Mouse (Mus musculus): ENCODE data around the gene Sdhd. TPM values are rescaled to one million over a fixed set of nuclear protein-coding genes. Genes with fewer than 3 reads are reported as not detected.

Gene Sdhd
- polyA plus RNA-seq, 1 experiment from 2014 or later, result 350 TPM

DNA sequence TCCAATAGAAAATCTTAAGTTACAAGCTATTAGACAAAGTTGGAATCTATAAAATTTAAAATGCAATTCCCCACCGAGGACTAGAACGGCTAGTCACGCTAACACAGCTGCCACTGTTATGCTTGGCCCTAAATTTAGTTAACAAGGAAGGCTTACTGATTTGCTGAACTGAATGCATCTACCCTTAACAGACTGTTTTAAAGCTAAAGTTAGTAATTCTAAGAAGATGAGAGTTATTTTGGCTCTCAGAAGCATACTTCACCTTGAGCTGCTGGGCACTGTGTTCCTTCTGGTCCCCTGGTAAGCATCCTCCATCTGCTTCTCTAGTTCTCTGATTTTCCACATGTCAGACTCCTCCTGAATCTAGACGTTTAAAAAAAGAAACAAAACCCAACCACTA, 8.5 kb upstream of the Sdhd start:
- DNase-seq, result no peak
- H3K9ac ChIP-seq, result no peak overlapping the region
- no peak overlapping the region for H3K27ac ChIP-seq
- no peak for ATAC-seq (ENCODE audit: low read depth)
- H3K36me3 ChIP-seq, result peaks cover 78% of the 10 kb centered on the region
- peaks cover 20% of the 10 kb centered on the region for H3K4me1 ChIP-seq (replicated peaks)
- H3K27me3 ChIP-seq, result no peaks in the 10 kb centered on the region
- no peak overlapping the region for H3K4me3 ChIP-seq (replicated peaks)
- WGBS (ENCODE audit: insufficient replicate concordance), result 73% methylated on average over 4 of the region's 4 CpGs
- H3K4me2 ChIP-seq, result no peak overlapping the region
- no peaks in the 10 kb centered on the region for H3K9me3 ChIP-seq (replicated peaks)

DNA sequence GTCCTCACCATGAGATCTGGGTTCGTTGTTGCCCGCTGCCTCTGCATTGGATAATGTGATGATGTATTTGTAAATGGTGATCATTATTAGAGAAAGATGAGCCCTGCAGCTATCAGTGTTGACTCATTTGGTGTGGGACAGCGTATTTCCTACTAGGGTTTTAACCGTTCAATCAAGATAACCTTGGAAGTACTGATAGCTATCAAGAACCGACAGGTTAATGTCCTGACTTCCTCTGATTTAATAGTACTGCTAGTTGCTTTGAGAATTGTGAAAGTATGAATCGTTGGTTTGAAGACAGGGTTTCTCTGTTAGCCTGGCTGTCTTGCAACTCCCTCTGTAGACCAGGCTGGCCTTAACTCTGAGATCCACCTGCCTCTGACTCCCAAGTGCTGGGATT, 726 bp upstream of the Sdhd start:
- H3K36me3 ChIP-seq, result peaks cover 53% of the 10 kb centered on the region
- under 1% methylated on average over 6 of the region's 6 CpGs for WGBS (ENCODE audit: insufficient replicate concordance)
- peak overlapping the region; percentile 84 for H3K4me2 ChIP-seq
- no peaks in the 10 kb centered on the region for H3K9me3 ChIP-seq (replicated peaks)
- H3K4me3 ChIP-seq (replicated peaks), result peak overlapping the region; percentile 87
- H3K4me1 ChIP-seq (replicated peaks), result peaks cover 45% of the 10 kb centered on the region
- no peak for DNase-seq
- peak overlapping the region; percentile 90 for H3K9ac ChIP-seq
- no peaks in the 10 kb centered on the region for H3K27me3 ChIP-seq
- peak overlapping the region; percentile 86 for H3K27ac ChIP-seq
- peak; percentile 0; the same call in 1 of the 2 replicates for ATAC-seq (ENCODE audit: low read depth)

DNA sequence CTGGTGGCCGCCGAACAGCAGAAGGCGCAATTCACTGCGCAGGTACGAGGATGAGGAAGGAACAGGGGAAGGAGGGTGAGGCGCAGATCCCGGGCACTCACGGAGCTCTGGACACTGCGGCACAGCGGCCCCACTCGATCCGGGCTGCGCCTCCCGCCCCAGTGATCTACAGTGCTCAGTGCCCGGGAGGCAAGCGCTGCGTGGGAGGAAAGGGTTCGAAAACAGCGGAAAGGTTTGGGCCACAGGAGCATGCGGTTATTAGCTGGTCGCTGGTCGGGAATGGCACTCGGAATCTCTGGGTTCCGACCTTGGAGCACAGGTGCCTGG, 349 bp upstream of the Sdhd start:
- DNase-seq, result no peak
- under 1% methylated on average over 24 of the region's 24 CpGs for WGBS (ENCODE audit: insufficient replicate concordance)
- H3K36me3 ChIP-seq, result peaks cover 54% of the 10 kb centered on the region
- no peaks in the 10 kb centered on the region for H3K9me3 ChIP-seq (replicated peaks)
- peak overlapping the region; percentile 84 for H3K4me2 ChIP-seq
- H3K27ac ChIP-seq, result peak overlapping the region; percentile 86
- ATAC-seq (ENCODE audit: low read depth), result peak; percentile 76
- peaks cover 45% of the 10 kb centered on the region for H3K4me1 ChIP-seq (replicated peaks)
- peak overlapping the region; percentile 90 for H3K9ac ChIP-seq
- H3K27me3 ChIP-seq, result no peaks in the 10 kb centered on the region
- peak overlapping the region; percentile 87 for H3K4me3 ChIP-seq (replicated peaks)

DNA sequence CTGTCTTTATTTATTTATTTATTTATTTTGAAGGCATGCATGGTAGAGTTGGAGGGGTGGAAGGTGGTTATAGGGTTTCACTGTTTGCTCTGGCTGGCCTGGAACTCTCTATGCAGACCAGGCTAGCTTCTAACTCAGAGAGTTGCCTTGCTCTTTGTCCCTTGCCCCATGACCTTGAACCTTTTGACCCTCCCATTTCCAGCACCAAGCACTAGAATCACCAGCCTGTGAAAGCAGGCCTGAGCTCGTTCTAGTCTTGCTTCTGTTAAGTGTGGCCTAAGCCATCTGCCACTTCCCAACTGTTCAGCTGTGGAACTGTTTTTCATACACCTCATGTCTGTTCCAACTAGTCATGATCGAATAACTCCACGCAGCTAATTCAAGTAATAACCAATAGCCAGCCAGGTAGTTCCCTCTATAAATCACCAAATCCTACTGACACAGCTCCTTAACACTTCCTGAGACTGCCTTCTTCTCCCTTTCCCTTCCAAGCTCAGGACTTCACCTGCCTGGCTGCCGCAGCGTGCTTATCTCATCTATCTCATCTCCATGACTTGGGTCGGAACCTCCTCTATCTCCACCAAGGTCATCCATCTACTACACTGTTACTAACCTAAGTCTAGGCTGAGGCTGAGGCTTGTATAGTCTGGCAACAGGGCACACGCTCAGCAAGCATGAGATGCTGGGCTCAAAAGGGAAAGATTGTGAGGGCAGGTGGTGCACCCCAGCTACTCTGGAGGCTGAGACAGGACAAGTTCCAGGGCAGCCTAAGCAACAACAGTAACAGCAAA, 1.4 kb downstream of the Sdhd start:
- 34% methylated on average over 7 of the region's 7 CpGs for WGBS (ENCODE audit: insufficient replicate concordance)
- Histone ChIP-seq H3K4me3 (replicated peaks) (peak overlapping the region; percentile 87), H3K4me1 (replicated peaks) (peaks cover 45% of the 10 kb centered on the region), H3K9me3 (replicated peaks) (no peaks in the 10 kb centered on the region), H3K4me2 (peak overlapping the region; percentile 84), H3K9ac (peak overlapping the region; percentile 90), H3K36me3 (peaks cover 55% of the 10 kb centered on the region), H3K27me3 (no peaks in the 10 kb centered on the region), H3K27ac (peak overlapping the region; percentile 76)
- no peak for DNase-seq
- no peak for ATAC-seq (ENCODE audit: low read depth)

GRCm38 (mm10) chr9:50601536-50601935, 2.1 kb downstream of the Sdhd start:
- ATAC-seq (ENCODE audit: low read depth), result peak; percentile 66

DNA sequence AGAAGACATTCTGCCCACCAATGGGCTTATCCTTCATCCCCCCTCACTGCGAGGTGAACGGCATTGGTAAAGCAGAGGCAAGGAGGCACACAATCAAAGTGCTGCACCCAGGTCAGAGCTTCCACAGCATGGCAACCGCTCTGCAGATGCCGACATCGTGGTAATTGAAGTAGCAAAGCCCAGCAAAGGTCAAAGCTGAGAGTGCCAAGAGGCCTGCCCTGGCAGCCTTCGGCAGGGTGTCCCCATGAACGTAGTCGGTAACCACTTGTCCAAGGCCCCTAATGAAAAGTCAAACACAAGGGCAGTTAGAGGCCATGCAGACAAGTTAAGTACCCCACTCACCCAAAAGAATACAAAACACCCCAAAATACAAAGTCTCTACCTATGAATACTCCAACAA, 6.6 kb downstream of the Sdhd start:
- ATAC-seq (ENCODE audit: low read depth) (no peak), DNase-seq (no peak)
- Histone ChIP-seq H3K4me3 (replicated peaks) (no peak overlapping the region), H3K27me3 (no peaks in the 10 kb centered on the region), H3K27ac (no peak overlapping the region), H3K9me3 (replicated peaks) (no peaks in the 10 kb centered on the region), H3K4me1 (replicated peaks) (peaks cover 20% of the 10 kb centered on the region), H3K36me3 (peaks cover 58% of the 10 kb centered on the region), H3K4me2 (no peak overlapping the region), H3K9ac (no peak overlapping the region)
- 89% methylated on average over 8 of the region's 8 CpGs for WGBS (ENCODE audit: insufficient replicate concordance)

More at GRCm38 (mm10) chr9:50601536-50601935, 2.1 kb downstream of the Sdhd start:
- Histone ChIP-seq H3K36me3 (peaks cover 56% of the 10 kb centered on the region), H3K9ac (peak overlapping the region; percentile 90), H3K27me3 (no peaks in the 10 kb centered on the region), H3K27ac (peak overlapping the region; percentile 76), H3K4me3 (replicated peaks) (peak overlapping the region; percentile 87), H3K4me1 (replicated peaks) (peaks cover 45% of the 10 kb centered on the region), H3K9me3 (replicated peaks) (no peaks in the 10 kb centered on the region), H3K4me2 (peak overlapping the region; percentile 84)
- 15% methylated on average over 6 of the region's 6 CpGs for WGBS (ENCODE audit: insufficient replicate concordance)
- DNase-seq, result peak; percentile 20

- peak overlapping the region; percentile 74 for H3K27ac ChIP-seq
- ATAC-seq (ENCODE audit: low read depth) (peak; percentile 62), DNase-seq (no peak)
- WGBS (ENCODE audit: insufficient replicate concordance), result 65% methylated on average over 12 of the region's 12 CpGs
- peaks cover 6% of the 10 kb centered on the region; the same call in 1 of the 2 replicates for H3K4me1 ChIP-seq (replicated peaks)
- no peak overlapping the region for H3K4me3 ChIP-seq (replicated peaks)
- H3K4me2 ChIP-seq, result no peak overlapping the region
- peaks cover 49% of the 10 kb centered on the region for H3K36me3 ChIP-seq
- H3K27me3 ChIP-seq, result no peaks in the 10 kb centered on the region
- no peak overlapping the region for H3K9ac ChIP-seq
- H3K9me3 ChIP-seq (replicated peaks), result no peaks in the 10 kb centered on the region
Observed at GRCm38 (mm10) chr9:50594794-50595417, 8.7 kb downstream of the Sdhd start.

DNA sequence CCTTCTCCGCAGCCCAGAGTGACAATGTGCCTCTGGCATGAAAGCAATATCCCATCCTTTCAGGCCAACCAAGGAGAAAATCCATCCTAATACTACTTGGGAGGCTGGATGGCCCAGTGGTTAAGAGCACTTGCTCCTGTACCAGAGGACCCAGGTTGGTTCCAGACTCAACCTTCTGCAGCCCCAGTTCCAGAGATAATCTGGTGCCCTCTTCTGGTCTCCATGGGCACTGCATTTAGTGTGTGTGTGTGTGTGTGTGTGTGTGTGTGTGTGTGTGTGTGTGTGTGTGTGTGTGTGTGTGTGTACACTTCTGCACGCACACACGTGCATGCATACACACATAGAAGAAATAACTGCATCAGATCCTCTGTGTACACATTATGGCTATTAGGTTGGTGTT, 10.1 kb downstream of the Sdhd start:
- ATAC-seq (ENCODE audit: low read depth) (no peak), DNase-seq (peak; percentile 25)
- Histone ChIP-seq H3K27me3 (no peaks in the 10 kb centered on the region), H3K27ac (no peak overlapping the region), H3K9ac (no peak overlapping the region), H3K4me3 (replicated peaks) (no peak overlapping the region), H3K4me1 (replicated peaks) (peaks cover 6% of the 10 kb centered on the region; the same call in 1 of the 2 replicates), H3K4me2 (no peak overlapping the region), H3K36me3 (peaks cover 38% of the 10 kb centered on the region), H3K9me3 (replicated peaks) (no peaks in the 10 kb centered on the region)
- WGBS (ENCODE audit: insufficient replicate concordance), result 60% methylated on average over 3 of the region's 3 CpGs

DNA sequence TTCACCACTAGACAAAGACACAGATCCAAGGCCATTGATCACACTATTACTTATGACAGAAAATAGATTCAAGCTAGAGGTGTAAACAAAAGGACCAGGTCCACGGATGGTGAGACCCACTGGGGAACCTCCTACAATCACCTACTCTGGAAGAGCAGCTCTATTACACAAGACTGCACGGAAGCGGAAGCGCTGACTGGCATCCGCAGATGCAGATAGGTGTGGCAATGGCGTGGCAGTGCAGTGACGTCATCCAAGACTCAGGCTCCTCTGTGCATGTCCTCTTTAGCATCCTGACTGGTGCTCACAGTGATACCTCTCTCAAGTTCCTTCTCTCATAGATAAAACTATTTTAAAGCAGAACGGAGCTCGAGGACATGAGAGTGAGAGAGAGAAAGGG, 10.7 kb downstream of the Sdhd start:
- Histone ChIP-seq H3K9ac (no peak overlapping the region), H3K27ac (no peak overlapping the region), H3K4me3 (replicated peaks) (no peak overlapping the region), H3K4me1 (replicated peaks) (peaks cover 6% of the 10 kb centered on the region; the same call in 1 of the 2 replicates), H3K9me3 (replicated peaks) (no peaks in the 10 kb centered on the region), H3K4me2 (no peak overlapping the region), H3K36me3 (peaks cover 32% of the 10 kb centered on the region), H3K27me3 (no peaks in the 10 kb centered on the region)
- DNase-seq, result no peak
- WGBS (ENCODE audit: insufficient replicate concordance), result 80% methylated on average over 9 of the region's 9 CpGs
- no peak for ATAC-seq (ENCODE audit: low read depth)

- Histone ChIP-seq H3K9me3 (replicated peaks) (no peaks in the 10 kb centered on the region), H3K36me3 (peaks cover 14% of the 10 kb centered on the region), H3K27me3 (no peaks in the 10 kb centered on the region), H3K4me3 (replicated peaks) (no peak overlapping the region), H3K4me2 (no peak overlapping the region), H3K4me1 (replicated peaks) (peaks cover 15% of the 10 kb centered on the region; the same call in 1 of the 2 replicates), H3K27ac (no peak overlapping the region), H3K9ac (no peak overlapping the region)
- 56% methylated on average over 10 of the region's 10 CpGs for WGBS (ENCODE audit: insufficient replicate concordance)
- DNase-seq (no peak), ATAC-seq (ENCODE audit: low read depth) (no peak)
Observed at GRCm38 (mm10) chr9:50590856-50591518, 12.6 kb downstream of the Sdhd start.

- 53% methylated on average over 4 of the region's 4 CpGs for WGBS (ENCODE audit: insufficient replicate concordance)
- H3K4me2 ChIP-seq, result no peak overlapping the region
- peaks cover 15% of the 10 kb centered on the region; the same call in 1 of the 2 replicates for H3K4me1 ChIP-seq (replicated peaks)
- H3K36me3 ChIP-seq, result no peaks in the 10 kb centered on the region
- no peak overlapping the region for H3K9ac ChIP-seq
- no peaks in the 10 kb centered on the region for H3K9me3 ChIP-seq (replicated peaks)
- ATAC-seq (ENCODE audit: low read depth) (no peak), DNase-seq (no peak)
- H3K27ac ChIP-seq, result no peak overlapping the region
- H3K27me3 ChIP-seq, result no peaks in the 10 kb centered on the region
- H3K4me3 ChIP-seq (replicated peaks), result no peak overlapping the region
Observed at GRCm38 (mm10) chr9:50586955-50587354, 16.7 kb downstream of the Sdhd start.
